Mouse (Mus musculus) forebrain, embryonic 16.5 days (tissue): ENCODE data around the gene Gm20388. TPM values are rescaled to one million over a fixed set of nuclear protein-coding genes. Genes with fewer than 3 reads are reported as not detected.

Experiments used
- ATAC-seq: fragments of 200-750 bp; cut with Nextera tagmentation; 2 replicates; pipeline ENCODE4 v1.8.0; 2017; ENCODE audit warnings: mild to moderate bottlenecking, moderate library complexity
- H3K27ac ChIP-seq: fragments of 300-500 bp; sonication (generic); 2 replicates; pipeline ENCODE4 v1.5.1; 2014; ENCODE audit warnings: low read length, control low read depth
- H3K27me3 ChIP-seq: fragments of 300-500 bp; sonication (generic); replicated peaks from 2 replicates; pipeline ENCODE4 v1.6.1; 2014; ENCODE audit warnings: low read length; ENCODE audit not compliant: control insufficient read depth, insufficient read depth
- H3K36me3 ChIP-seq: fragments of 300-500 bp; sonication (generic); 2 replicates; pipeline ENCODE4 v1.6.1; 2014; ENCODE audit not compliant: control insufficient read depth, insufficient read depth
- H3K4me1 ChIP-seq: fragments of 300-500 bp; sonication (generic); replicated peaks from 2 replicates; pipeline ENCODE4 v1.6.1; 2014; ENCODE audit warnings: low read length; ENCODE audit not compliant: control insufficient read depth, insufficient read depth
- H3K4me2 ChIP-seq: fragments of 300-500 bp; sonication (generic); 2 replicates; pipeline ENCODE4 v1.6.1; 2014; ENCODE audit warnings: mild to moderate bottlenecking, low read length, control low read depth
- H3K4me3 ChIP-seq: fragments of 300-500 bp; sonication (generic); replicated peaks from 2 replicates; pipeline ENCODE4 v1.5.1; 2014; ENCODE audit warnings: mild to moderate bottlenecking, low read length, control low read depth
- H3K9ac ChIP-seq: fragments of 300-500 bp; sonication (generic); replicated peaks from 2 replicates; pipeline ENCODE4 v1.6.1; 2014; ENCODE audit warnings: low read depth, low read length, control low read depth
- H3K9me3 ChIP-seq: fragments of 300-500 bp; sonication (generic); 2 replicates; pipeline ENCODE4 v1.6.1; 2016; ENCODE audit warnings: low read length; ENCODE audit not compliant: control insufficient read depth
- WGBS: fragments of 180-500 bp; shearing (Covaris S2); extraction: QIAGEN DNeasy Blood & Tissue Kit; methylation state at CpG from one replicate; pipeline ENCODE4 v1.1.7; 2014; 5-methylcytosine and 5-hydroxymethylcytosine counted together
- polyA plus RNA-seq: library from polyadenylated mRNA; unstranded; fragments of >200 nt; fragmentation: Nextera tagmentation; extraction: Ambion mirVana; gene quantifications from 2 replicates; pipeline ENCODE4 v1.2.1, GENCODE M21; 2015

Gene Gm20388
- polyA plus RNA-seq, 1 experiment from 2014 or later, result 4.7 TPM

- no peaks in the 10 kb centered on the region for H3K9me3 ChIP-seq
- H3K4me2 ChIP-seq, result peak overlapping the region; percentile 34
- H3K27me3 ChIP-seq, result no peaks in the 10 kb centered on the region
- H3K27ac ChIP-seq, result no peak overlapping the region
- WGBS, result 16% methylated on average over 25 of the region's 25 CpGs
- no peak overlapping the region for H3K4me3 ChIP-seq
- no peak for ATAC-seq
- peaks cover 9% of the 10 kb centered on the region for H3K4me1 ChIP-seq
- H3K9ac ChIP-seq, result no peak overlapping the region
- no peaks in the 10 kb centered on the region for H3K36me3 ChIP-seq
Measured at GRCm38 (mm10) chr8:121474161-121474897, 1563.7 kb downstream of the Gm20388 start.

- Histone ChIP-seq H3K4me1 (peaks cover 9% of the 10 kb centered on the region), H3K9ac (no peak overlapping the region), H3K4me2 (peak overlapping the region; percentile 34; the same call in 1 of the 2 replicates), H3K27ac (no peak overlapping the region), H3K4me3 (no peak overlapping the region), H3K27me3 (no peaks in the 10 kb centered on the region), H3K9me3 (no peaks in the 10 kb centered on the region), H3K36me3 (no peaks in the 10 kb centered on the region)
- WGBS, result 1% methylated on average over 17 of the region's 18 CpGs
- no peak for ATAC-seq
Measured at GRCm38 (mm10) chr8:121474898-121475284, 1564.2 kb downstream of the Gm20388 start.

- no peak for ATAC-seq
- Histone ChIP-seq H3K4me3 (no peak overlapping the region), H3K4me2 (no peak overlapping the region), H3K9ac (no peak overlapping the region), H3K27ac (no peak overlapping the region; the same call in 1 of the 2 replicates), H3K4me1 (peaks cover 21% of the 10 kb centered on the region), H3K27me3 (no peaks in the 10 kb centered on the region), H3K9me3 (no peaks in the 10 kb centered on the region), H3K36me3 (no peaks in the 10 kb centered on the region)
- 77% methylated on average over 20 of the region's 20 CpGs for WGBS
Measured at GRCm38 (mm10) chr8:121477851-121478547, 1567.4 kb downstream of the Gm20388 start.

GRCm38 (mm10) chr8:121479144-121479543 lies 1568.5 kb downstream of the Gm20388 start:
- Histone ChIP-seq H3K4me1 (peaks cover 20% of the 10 kb centered on the region), H3K4me2 (no peak overlapping the region), H3K9me3 (no peaks in the 10 kb centered on the region), H3K4me3 (no peak overlapping the region), H3K27me3 (no peaks in the 10 kb centered on the region), H3K27ac (no peak overlapping the region), H3K36me3 (no peaks in the 10 kb centered on the region), H3K9ac (no peak overlapping the region)
- no peak for ATAC-seq
- 80% methylated on average over 8 of the region's 8 CpGs for WGBS

GRCm38 (mm10) chr8:121480411-121481031 lies 1569.9 kb downstream of the Gm20388 start:
- ATAC-seq, result no peak

GRCm38 (mm10) chr8:121484072-121484782 lies 1573.6 kb downstream of the Gm20388 start:
- no peak overlapping the region for H3K4me2 ChIP-seq
- H3K4me3 ChIP-seq, result no peak overlapping the region
- no peaks in the 10 kb centered on the region for H3K27me3 ChIP-seq
- ATAC-seq, result no peak
- H3K36me3 ChIP-seq, result no peaks in the 10 kb centered on the region
- peaks cover 11% of the 10 kb centered on the region for H3K4me1 ChIP-seq
- no peaks in the 10 kb centered on the region for H3K9me3 ChIP-seq
- no peak overlapping the region for H3K9ac ChIP-seq
- no peak overlapping the region for H3K27ac ChIP-seq
- 74% methylated on average over 23 of the region's 23 CpGs for WGBS

More at GRCm38 (mm10) chr8:121480411-121481031, 1569.9 kb downstream of the Gm20388 start:
- Histone ChIP-seq H3K36me3 (no peaks in the 10 kb centered on the region), H3K4me2 (peak overlapping the region; percentile 27), H3K27me3 (no peaks in the 10 kb centered on the region), H3K4me1 (peaks cover 11% of the 10 kb centered on the region), H3K9me3 (no peaks in the 10 kb centered on the region), H3K27ac (no peak overlapping the region), H3K9ac (no peak overlapping the region; the same call in 1 of the 2 replicates), H3K4me3 (no peak overlapping the region)
- WGBS, result 20% methylated on average over 26 of the region's 26 CpGs

- 59% methylated on average over 9 of the region's 9 CpGs for whole genome bisulfite sequencing
- Histone ChIP-seq H3K4me1 (no peaks in the 10 kb centered on the region), H3K9ac (no peak overlapping the region), H3K27ac (no peak overlapping the region), H3K4me3 (no peak overlapping the region), H3K9me3 (no peaks in the 10 kb centered on the region), H3K36me3 (no peaks in the 10 kb centered on the region), H3K27me3 (no peaks in the 10 kb centered on the region), H3K4me2 (no peak overlapping the region)
- no peak for ATAC-seq
Measured at GRCm38 (mm10) chr8:121491633-121492032, 1581.0 kb downstream of the Gm20388 start.

- H3K9ac ChIP-seq, result no peak overlapping the region
Measured at GRCm38 (mm10) chr8:121497621-121498020, 1587.0 kb downstream of the Gm20388 start.

GRCm38 (mm10) chr8:121511751-121512150 lies 1601.1 kb downstream of the Gm20388 start:
- Histone ChIP-seq H3K4me2 (no peak overlapping the region), H3K36me3 (no peaks in the 10 kb centered on the region), H3K4me3 (no peak overlapping the region), H3K9ac (no peak overlapping the region), H3K27ac (no peak overlapping the region), H3K4me1 (no peaks in the 10 kb centered on the region), H3K27me3 (peaks cover 10% of the 10 kb centered on the region), H3K9me3 (no peaks in the 10 kb centered on the region)
- WGBS, result 38% methylated on average over 9 of the region's 9 CpGs
- no peak for ATAC-seq

More at GRCm38 (mm10) chr8:121497621-121498020, 1587.0 kb downstream of the Gm20388 start:
- 85% methylated on average over 6 of the region's 6 CpGs for WGBS
- Histone ChIP-seq H3K4me3 (no peak overlapping the region), H3K9me3 (no peaks in the 10 kb centered on the region), H3K4me2 (no peak overlapping the region), H3K27me3 (no peaks in the 10 kb centered on the region), H3K36me3 (no peaks in the 10 kb centered on the region), H3K4me1 (no peaks in the 10 kb centered on the region), H3K27ac (no peak overlapping the region)
- no peak for ATAC-seq
